Mouse (Mus musculus): ENCODE measurements around the gene Bcl7a.

- TF ChIP-seq CTCF (IDR thresholded peaks at IDR 0.05) (no peak), POLR2A (IDR thresholded peaks at IDR 0.05; ENCODE audit: insufficient read depth, low read depth, low read length) (no peak)
These were observed 50.2 kb downstream of the Bcl7a start for GRCm38 (mm10) chr5:123393786-123394302.
